Mouse (Mus musculus) hindbrain, embryonic 13.5 days (tissue): ENCODE results near the gene Usp31. TPM values are rescaled to one million over a fixed set of nuclear protein-coding genes. Genes with fewer than 3 reads are reported as not detected.

Source experiments
- ATAC-seq: fragments of 200-750 bp; cut with Nextera tagmentation; 2 replicates; pipeline ENCODE4 v1.8.0; 2017; ENCODE audit warnings: moderate TSS enrichment; ENCODE audit not compliant: low FRiP score
- H3K27ac ChIP-seq: fragments of 300-500 bp; sonication (generic); 2 replicates; pipeline ENCODE4 v1.5.1; 2015; ENCODE audit warnings: inconsistent platforms, mild to moderate bottlenecking, moderate library complexity
- H3K27me3 ChIP-seq: fragments of 300-500 bp; sonication (generic); 2 replicates; pipeline ENCODE4 v1.6.1; 2015; ENCODE audit warnings: mild to moderate bottlenecking, inconsistent platforms
- H3K36me3 ChIP-seq: fragments of 300-500 bp; sonication (generic); 2 replicates; pipeline ENCODE4 v1.6.1; 2015; ENCODE audit warnings: mild to moderate bottlenecking, inconsistent platforms
- H3K4me1 ChIP-seq: fragments of 300-500 bp; sonication (generic); replicated peaks from 2 replicates; pipeline ENCODE4 v1.6.1; 2015; ENCODE audit warnings: inconsistent platforms
- H3K4me2 ChIP-seq: fragments of 300-500 bp; sonication (generic); 2 replicates; pipeline ENCODE4 v1.6.1; 2015; ENCODE audit warnings: inconsistent platforms, mild to moderate bottlenecking, moderate library complexity
- H3K4me3 ChIP-seq: fragments of 300-500 bp; sonication (generic); 2 replicates; pipeline ENCODE4 v1.5.1; 2015; ENCODE audit warnings: mild to moderate bottlenecking, inconsistent platforms
- H3K9ac ChIP-seq: fragments of 300-500 bp; sonication (generic); 2 replicates; pipeline ENCODE4 v1.6.1; 2015; ENCODE audit warnings: mild to moderate bottlenecking, inconsistent platforms
- H3K9me3 ChIP-seq: fragments of 300-500 bp; sonication (generic); 2 replicates; pipeline ENCODE4 v1.6.1; 2016; ENCODE audit warnings: inconsistent platforms
- WGBS: fragments of 180-500 bp; shearing (Covaris S2); methylation state at CpG from one replicate; pipeline ENCODE4 v1.1.7; 2015; 5-methylcytosine and 5-hydroxymethylcytosine counted together
- polyA plus RNA-seq: library from polyadenylated mRNA; unstranded; fragments of >200 nt; fragmentation: Nextera tagmentation; extraction: Ambion mirVana; gene quantifications from 2 replicates; pipeline ENCODE4 v1.2.1, GENCODE M21; 2015

Usp31 gene
- polyA plus RNA-seq, 1 experiment from 2014 or later: 3.2 TPM

DNA sequence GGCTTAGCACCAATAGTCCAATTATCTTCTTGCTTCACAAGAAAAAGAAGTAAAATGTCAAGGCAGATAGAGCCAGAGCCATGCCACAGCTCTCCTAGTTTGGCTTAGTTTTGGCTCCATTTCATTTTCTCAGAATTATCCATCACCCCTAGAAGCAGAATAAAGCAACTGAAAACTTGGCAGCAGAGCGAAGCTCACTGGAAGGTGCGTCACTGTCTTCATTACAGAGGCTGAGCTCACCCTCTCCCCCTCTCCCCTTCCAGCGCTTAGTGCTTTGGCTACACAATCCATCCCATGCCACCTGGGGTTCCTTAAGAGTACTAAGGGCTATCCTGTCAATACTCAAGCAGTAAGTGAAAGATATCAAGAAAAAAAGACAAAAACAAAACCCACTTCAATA lies 56.3 kb downstream of the Usp31 start:
- WGBS: 91% methylated on average over 3 of the region's 3 CpGs
- H3K9me3 ChIP-seq: no peaks in the 10 kb centered on the region
- no peak for ATAC-seq
- H3K36me3 ChIP-seq: peaks cover 68% of the 10 kb centered on the region
- H3K4me2 ChIP-seq: no peak overlapping the region
- H3K9ac ChIP-seq: no peak overlapping the region
- no peak overlapping the region for H3K27ac ChIP-seq
- H3K4me3 ChIP-seq: no peak overlapping the region
- no peaks in the 10 kb centered on the region for H3K27me3 ChIP-seq
- H3K4me1 ChIP-seq: no peaks in the 10 kb centered on the region

DNA sequence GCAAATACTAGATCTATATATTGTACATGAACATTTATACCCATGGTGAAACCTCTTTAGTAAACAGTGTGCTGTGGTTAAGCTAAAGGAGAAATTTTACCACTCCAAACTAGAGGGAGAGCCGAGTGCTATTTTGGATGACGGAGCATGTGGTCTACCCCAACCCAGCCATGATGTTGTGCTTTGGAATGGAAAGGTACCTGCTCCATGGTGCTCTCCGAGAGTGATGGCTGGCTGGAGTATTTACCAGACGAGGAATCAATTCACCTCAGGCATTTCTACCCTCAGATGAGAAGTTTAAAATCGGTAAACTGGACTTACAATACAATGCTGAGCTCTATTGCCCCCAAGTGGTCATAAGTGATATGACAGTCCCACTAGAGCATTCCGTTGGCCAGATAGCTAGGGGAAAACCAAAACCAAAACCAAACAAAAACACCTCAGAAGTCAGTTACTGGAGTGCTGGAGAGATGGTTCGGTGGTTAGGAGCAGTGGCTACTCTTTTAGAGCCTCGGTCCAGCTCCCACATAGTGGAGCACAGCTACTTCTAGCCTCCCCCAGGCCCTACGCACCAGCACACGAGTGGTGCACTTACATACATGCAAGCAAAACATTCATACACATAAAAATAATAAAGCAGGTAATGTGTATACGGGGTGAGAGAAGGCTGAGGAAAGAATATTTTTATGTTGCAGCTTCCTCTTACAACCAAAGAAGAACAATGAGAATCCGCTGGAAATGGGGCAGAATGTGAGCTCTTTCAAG lies 65.9 kb downstream of the Usp31 start:
- Histone ChIP-seq H3K9me3 (no peaks in the 10 kb centered on the region), H3K4me1 (peaks cover 11% of the 10 kb centered on the region), H3K27ac (no peak overlapping the region), H3K9ac (no peak overlapping the region), H3K4me3 (no peak overlapping the region), H3K4me2 (no peak overlapping the region), H3K27me3 (no peaks in the 10 kb centered on the region), H3K36me3 (peaks cover 12% of the 10 kb centered on the region; the same call in 1 of the 2 replicates)
- peak; percentile 36; the same call in 1 of the 2 replicates for ATAC-seq
- 60% methylated on average over 12 of the region's 12 CpGs for WGBS

DNA sequence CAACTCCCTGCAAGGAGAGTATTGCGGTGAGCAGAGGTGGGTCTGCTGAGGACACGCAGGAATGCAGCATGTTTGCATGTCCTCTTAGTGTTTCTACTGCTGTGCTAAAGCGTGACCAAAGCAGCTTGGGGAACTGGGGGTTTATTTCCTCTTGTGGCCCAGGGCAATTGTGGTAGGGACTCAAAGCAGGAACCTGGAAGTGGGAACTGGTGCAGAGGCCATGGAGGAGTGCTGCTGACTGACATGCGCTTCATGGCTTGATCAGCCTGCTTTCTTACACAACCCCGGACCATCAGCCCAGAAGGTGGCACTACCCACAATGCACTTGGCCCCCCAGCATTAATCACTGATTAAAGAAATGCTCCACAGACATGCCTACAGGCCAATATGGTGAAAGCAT lies 70.3 kb downstream of the Usp31 start:
- Histone ChIP-seq H3K27me3 (no peaks in the 10 kb centered on the region), H3K9ac (no peak overlapping the region), H3K4me3 (no peak overlapping the region), H3K4me1 (peaks cover 11% of the 10 kb centered on the region), H3K27ac (no peak overlapping the region), H3K9me3 (no peaks in the 10 kb centered on the region), H3K4me2 (no peak overlapping the region), H3K36me3 (peaks cover 4% of the 10 kb centered on the region; the same call in 1 of the 2 replicates)
- 80% methylated on average over 5 of the region's 5 CpGs for WGBS
- no peak for ATAC-seq

DNA sequence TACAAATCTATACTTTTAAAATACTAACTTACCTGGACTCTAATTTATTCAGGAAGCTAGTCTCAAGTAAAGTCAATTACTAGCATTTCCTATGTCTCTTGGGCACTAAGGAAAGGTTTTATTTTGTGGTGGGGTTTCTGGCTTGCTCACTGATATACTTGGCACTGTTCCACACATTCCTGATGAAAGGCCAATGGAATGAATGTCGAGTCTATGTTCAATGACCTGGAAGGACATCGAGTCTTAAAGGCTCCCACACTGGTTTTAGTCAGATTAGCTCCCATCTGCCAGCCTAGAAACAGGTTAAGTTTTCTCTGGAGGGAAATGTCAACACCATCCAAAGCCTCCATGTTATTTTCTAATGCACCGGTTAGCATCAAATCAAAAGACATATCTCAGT lies 72.8 kb downstream of the Usp31 start:
- Histone ChIP-seq H3K9me3 (no peaks in the 10 kb centered on the region), H3K36me3 (peaks cover 4% of the 10 kb centered on the region; the same call in 1 of the 2 replicates), H3K27me3 (no peaks in the 10 kb centered on the region), H3K9ac (no peak overlapping the region), H3K4me2 (no peak overlapping the region), H3K4me3 (no peak overlapping the region), H3K4me1 (peaks cover 7% of the 10 kb centered on the region), H3K27ac (no peak overlapping the region)
- WGBS: 56% methylated on average over 3 of the region's 3 CpGs
- ATAC-seq: no peak

DNA sequence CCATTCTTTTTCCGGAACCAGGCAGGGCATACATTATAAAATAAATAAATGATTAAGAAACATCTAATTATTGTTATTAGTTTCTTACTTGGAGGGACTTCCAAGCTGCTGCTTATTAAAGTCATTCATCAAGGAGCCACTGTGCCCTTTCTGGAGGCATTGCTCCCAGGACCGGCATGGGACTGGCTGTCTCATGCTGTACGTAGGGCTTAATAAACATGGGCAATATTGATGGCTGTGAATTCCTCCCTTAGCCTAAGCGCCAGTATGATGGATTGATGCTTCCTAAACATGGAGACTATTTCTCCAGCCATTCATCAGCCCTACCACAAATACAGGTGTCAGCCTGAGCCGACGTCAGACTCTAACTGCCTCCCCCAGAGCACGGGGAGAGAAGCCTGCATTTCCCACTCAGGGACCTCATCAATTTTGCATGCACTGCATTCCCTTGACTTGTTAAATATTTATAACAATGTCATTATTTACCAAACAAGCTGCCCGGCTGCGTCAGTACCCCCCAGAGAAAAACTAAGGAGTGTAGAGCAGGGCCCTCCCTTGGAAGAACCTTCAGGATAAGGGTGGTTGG lies 84.1 kb downstream of the Usp31 start:
- no peak overlapping the region for H3K9ac ChIP-seq
- no peaks in the 10 kb centered on the region for H3K27me3 ChIP-seq
- ATAC-seq: peak; percentile 91
- no peak overlapping the region for H3K4me2 ChIP-seq
- WGBS: 33% methylated on average over 9 of the region's 9 CpGs
- no peaks in the 10 kb centered on the region for H3K9me3 ChIP-seq
- H3K4me1 ChIP-seq: peaks cover 20% of the 10 kb centered on the region
- peak overlapping the region; percentile 82 for H3K27ac ChIP-seq
- no peak overlapping the region for H3K4me3 ChIP-seq
- no peaks in the 10 kb centered on the region for H3K36me3 ChIP-seq

DNA sequence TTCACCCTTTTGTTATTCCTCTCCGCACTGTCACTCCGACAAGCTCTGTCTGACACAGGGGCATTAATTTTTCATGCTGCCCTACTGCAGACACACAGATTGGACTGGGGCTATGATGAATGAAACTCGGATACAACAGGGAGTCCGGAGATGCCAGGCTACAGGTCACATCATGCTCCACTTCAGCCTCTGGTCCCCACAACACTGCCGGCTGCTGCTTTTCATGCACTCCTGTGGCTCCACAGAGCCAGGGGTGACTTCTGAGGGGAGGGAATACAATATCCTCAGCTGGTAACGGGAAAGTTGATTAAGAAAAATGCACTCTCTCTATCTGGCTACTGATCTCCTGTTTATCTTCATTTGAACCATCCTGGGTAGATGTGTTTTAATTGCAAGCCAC lies 84.6 kb downstream of the Usp31 start:
- Histone ChIP-seq H3K4me2 (peak overlapping the region; percentile 32), H3K27me3 (no peaks in the 10 kb centered on the region), H3K36me3 (no peaks in the 10 kb centered on the region), H3K9me3 (no peaks in the 10 kb centered on the region), H3K27ac (peak overlapping the region; percentile 82), H3K9ac (no peak overlapping the region), H3K4me1 (peaks cover 20% of the 10 kb centered on the region), H3K4me3 (no peak overlapping the region)
- 20% methylated on average over 6 of the region's 6 CpGs for WGBS
- peak; percentile 76 for ATAC-seq

DNA sequence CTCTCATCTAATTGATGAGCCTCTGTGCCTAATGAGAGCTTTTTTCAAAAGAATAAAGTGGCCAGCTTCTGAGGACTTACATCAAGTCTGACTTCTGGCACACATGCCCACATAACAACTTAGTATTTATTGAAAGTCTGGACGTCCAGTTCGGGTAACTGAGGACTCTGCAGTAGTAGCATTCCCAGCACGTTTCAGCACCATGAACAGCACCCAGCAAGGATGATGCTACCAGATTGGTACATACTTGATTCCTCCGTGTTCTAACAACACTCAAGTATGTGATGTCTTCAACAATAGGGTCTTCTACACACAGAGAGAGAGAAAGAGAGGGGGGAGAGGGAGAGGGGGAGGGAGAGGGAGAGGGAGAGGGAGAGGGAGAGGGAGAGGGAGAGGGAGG lies 105.4 kb downstream of the Usp31 start:
- no peaks in the 10 kb centered on the region for H3K4me1 ChIP-seq
- H3K27me3 ChIP-seq: no peaks in the 10 kb centered on the region
- H3K9ac ChIP-seq: no peak overlapping the region
- ATAC-seq: no peak
- no peak overlapping the region for H3K27ac ChIP-seq
- H3K4me3 ChIP-seq: no peak overlapping the region
- 36% methylated on average over 4 of the region's 4 CpGs for WGBS
- no peak overlapping the region for H3K4me2 ChIP-seq
- H3K36me3 ChIP-seq: no peaks in the 10 kb centered on the region
- no peaks in the 10 kb centered on the region for H3K9me3 ChIP-seq

DNA sequence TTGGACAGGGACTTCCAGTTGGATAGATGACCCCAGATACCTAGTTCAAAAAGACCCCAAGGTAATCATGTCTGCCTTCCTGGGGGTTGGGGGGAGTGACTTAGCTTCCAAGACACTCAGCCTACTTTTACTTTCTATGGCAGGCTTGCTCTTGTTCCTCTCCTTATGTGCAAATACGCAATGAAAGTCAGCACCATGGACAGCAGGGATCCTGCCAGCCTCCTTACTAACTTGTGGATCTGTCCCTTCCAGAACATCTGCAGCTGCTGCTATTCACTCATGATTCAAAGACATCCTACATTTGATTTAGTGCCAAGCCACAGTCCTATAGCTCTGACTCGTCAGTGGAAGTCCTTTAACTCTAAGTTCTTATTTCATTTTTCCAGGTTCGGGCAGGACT lies 110.7 kb downstream of the Usp31 start:
- Histone ChIP-seq H3K36me3 (no peaks in the 10 kb centered on the region), H3K9ac (no peak overlapping the region), H3K27me3 (no peaks in the 10 kb centered on the region), H3K4me3 (no peak overlapping the region), H3K4me1 (no peaks in the 10 kb centered on the region), H3K27ac (no peak overlapping the region), H3K4me2 (no peak overlapping the region), H3K9me3 (no peaks in the 10 kb centered on the region)
- no peak for ATAC-seq
- 82% methylated on average over 3 of the region's 3 CpGs for WGBS

DNA sequence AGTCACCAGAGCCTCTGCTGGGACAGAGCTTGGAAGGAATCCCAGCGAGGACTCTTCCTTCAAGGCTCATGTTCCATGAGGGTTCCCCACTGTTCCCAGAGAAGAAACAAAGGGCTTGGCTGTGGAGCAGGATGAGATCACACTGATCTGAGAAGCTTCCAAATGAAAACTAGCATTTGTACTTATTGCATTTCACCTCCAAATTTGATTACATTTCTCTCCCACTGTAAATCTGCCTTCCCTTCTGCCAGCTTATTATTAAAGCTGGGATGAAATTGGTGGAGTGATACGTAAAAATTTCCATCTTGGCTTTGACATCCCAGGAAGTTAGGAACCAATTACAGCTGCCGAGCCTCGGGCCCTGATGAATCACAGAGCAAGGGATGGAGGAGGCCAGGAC lies 111.6 kb downstream of the Usp31 start:
- Histone ChIP-seq H3K9ac (no peak overlapping the region), H3K4me2 (no peak overlapping the region), H3K36me3 (no peaks in the 10 kb centered on the region), H3K27ac (no peak overlapping the region), H3K4me3 (no peak overlapping the region), H3K9me3 (no peaks in the 10 kb centered on the region), H3K27me3 (no peaks in the 10 kb centered on the region), H3K4me1 (no peaks in the 10 kb centered on the region)
- no peak for ATAC-seq
- WGBS: 51% methylated on average over 4 of the region's 4 CpGs

DNA sequence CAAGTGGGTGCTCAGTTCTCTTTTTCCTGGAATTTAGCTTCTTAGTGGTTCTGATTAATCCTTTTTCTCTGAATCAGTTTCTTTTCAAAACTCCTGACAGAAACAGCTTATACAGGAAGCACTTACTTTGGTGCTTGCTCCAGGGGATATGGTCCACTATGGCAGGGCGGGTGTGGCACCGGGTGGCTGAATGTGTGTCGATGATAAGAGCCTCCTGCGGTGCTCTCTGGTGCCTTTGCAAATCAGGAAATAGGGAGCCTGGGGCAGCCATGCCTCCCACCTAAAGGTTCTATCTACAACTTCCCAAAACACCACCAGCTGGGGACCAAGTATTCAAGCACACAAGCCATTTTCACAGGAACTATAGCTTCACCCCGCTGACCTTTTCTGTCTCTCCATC lies 112.0 kb downstream of the Usp31 start:
- 70% methylated on average over 5 of the region's 5 CpGs for WGBS
- no peaks in the 10 kb centered on the region for H3K4me1 ChIP-seq
- no peaks in the 10 kb centered on the region for H3K9me3 ChIP-seq
- H3K9ac ChIP-seq: no peak overlapping the region
- H3K27ac ChIP-seq: no peak overlapping the region
- ATAC-seq: no peak
- no peaks in the 10 kb centered on the region for H3K36me3 ChIP-seq
- no peak overlapping the region for H3K4me2 ChIP-seq
- no peaks in the 10 kb centered on the region for H3K27me3 ChIP-seq
- H3K4me3 ChIP-seq: no peak overlapping the region

DNA sequence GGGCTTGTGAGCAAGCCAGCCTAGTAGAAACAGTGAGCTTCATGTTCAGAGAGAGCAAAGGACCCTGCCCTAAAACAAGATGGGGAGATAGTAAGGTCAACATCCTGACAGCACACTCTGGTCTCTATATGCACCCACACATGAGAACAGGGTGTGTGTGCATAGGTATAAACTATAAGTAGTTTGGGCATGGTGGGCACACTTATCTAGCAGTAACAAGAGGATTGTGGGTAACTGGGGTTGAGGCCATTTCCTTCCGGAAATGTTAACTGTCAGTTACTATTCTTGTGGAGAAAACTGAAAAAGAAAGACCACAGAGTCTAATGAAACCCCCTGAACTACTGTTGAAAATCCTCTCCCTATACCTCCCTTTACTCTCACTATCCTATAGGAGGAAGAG lies 112.4 kb downstream of the Usp31 start:
- Histone ChIP-seq H3K9ac (no peak overlapping the region), H3K4me1 (no peaks in the 10 kb centered on the region), H3K4me2 (no peak overlapping the region), H3K36me3 (no peaks in the 10 kb centered on the region), H3K27me3 (no peaks in the 10 kb centered on the region), H3K9me3 (no peaks in the 10 kb centered on the region), H3K27ac (no peak overlapping the region), H3K4me3 (no peak overlapping the region)
- 93% methylated on average over 1 of the region's 1 CpGs for WGBS
- no peak for ATAC-seq
